Mouse (Mus musculus) megakaryocyte, embryonic 14.5 days (primary cell): ENCODE results near the gene Dennd5b.

ENCODE experiments used
- FLI1 ChIP-seq: IDR thresholded peaks from 2 replicates; pipeline ENCODE4 v1.6.1; 2012; ENCODE audit warnings: low read length, inconsistent platforms, mixed read lengths
- GATA1 ChIP-seq: IDR thresholded peaks from 3 replicates; pipeline ENCODE4 v1.6.1; 2012; ENCODE audit warnings: mixed read lengths, low read length, inconsistent platforms, borderline replicate concordance

- TF ChIP-seq GATA1 = no peak
- TF ChIP-seq FLI1 = no peak
These were observed 8.0 kb downstream of the Dennd5b start for GRCm38 (mm10) chr6:149093465-149093864.
